Mouse (Mus musculus) megakaryocyte, embryonic 14.5 days (primary cell): ENCODE results near the gene Tap1.

Experiments
- FLI1 ChIP-seq: IDR thresholded peaks from 2 replicates; pipeline ENCODE4 v1.6.1; 2012; ENCODE audit warnings: low read length, inconsistent platforms, mixed read lengths
- GATA1 ChIP-seq: IDR thresholded peaks from 3 replicates; pipeline ENCODE4 v1.6.1; 2012; ENCODE audit warnings: mixed read lengths, low read length, inconsistent platforms, borderline replicate concordance

DNA sequence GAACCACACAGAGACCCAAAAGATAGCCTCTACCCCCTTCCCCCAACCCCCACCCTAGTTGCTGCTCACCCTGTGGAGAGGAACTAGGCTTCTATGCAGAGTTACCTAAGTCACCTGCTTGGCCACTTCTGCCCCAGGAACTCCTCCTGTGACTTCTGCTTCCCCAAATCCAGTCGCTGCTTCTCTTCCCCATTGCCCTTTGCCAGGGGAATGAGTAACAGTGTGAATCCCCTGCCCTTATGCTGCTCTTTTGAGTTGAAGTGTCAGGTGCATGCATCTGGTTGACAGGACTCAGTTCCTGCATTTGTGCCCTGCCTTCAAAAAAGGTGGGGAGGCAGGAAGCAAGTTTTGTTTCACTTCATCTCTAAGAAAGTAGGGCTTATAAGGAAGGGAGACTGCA, 13.3 kb upstream of the Tap1 start:
- no peak for TF ChIP-seq FLI1
- no peak for TF ChIP-seq GATA1
